Mouse (Mus musculus) forebrain, embryonic 11.5 days (tissue): ENCODE data around the gene Hba-a2. TPM values are rescaled to one million over a fixed set of nuclear protein-coding genes. Genes with fewer than 3 reads are reported as not detected.
A peak's percentile ranks its signal among the peaks of the same experiment; 100 is the strongest.
"Not testable (repeated sequence)": the region's sequence is repeated elsewhere in the genome, so short reads cannot be mapped to it uniquely, and the experiment has no call there.

Experiments used
- ATAC-seq: fragments of 200-750 bp; cut with Nextera tagmentation; replicated peaks from 2 replicates; pipeline ENCODE4 v1.8.0; 2017; ENCODE audit warnings: moderate TSS enrichment; ENCODE audit not compliant: low FRiP score
- DNase-seq: peaks from one replicate; pipeline ENCODE4 v3.0.0-alpha.2; 2017; ENCODE audit warnings: low spot score
- H3K27ac ChIP-seq: fragments of 300-500 bp; sonication (generic); 2 replicates; pipeline ENCODE4 v1.5.1; 2014; ENCODE audit warnings: low read depth, low read length
- H3K27me3 ChIP-seq: fragments of 300-500 bp; sonication (generic); 2 replicates; pipeline ENCODE4 v1.6.1; 2014; ENCODE audit warnings: mild to moderate bottlenecking, low read length, mixed read lengths; ENCODE audit not compliant: control insufficient read depth, insufficient read depth
- H3K36me3 ChIP-seq: fragments of 300-500 bp; sonication (generic); 2 replicates; pipeline ENCODE4 v1.6.1; 2014; ENCODE audit warnings: mild to moderate bottlenecking, low read length, moderate library complexity, mixed read lengths; ENCODE audit not compliant: control insufficient read depth, insufficient read depth
- H3K4me1 ChIP-seq: fragments of 300-500 bp; sonication (generic); replicated peaks from 2 replicates; pipeline ENCODE4 v1.6.1; 2014; ENCODE audit warnings: low read length, mixed read lengths; ENCODE audit not compliant: control insufficient read depth, insufficient read depth
- H3K4me2 ChIP-seq: fragments of 300-500 bp; sonication (generic); 2 replicates; pipeline ENCODE4 v1.6.1; 2014; ENCODE audit warnings: low read depth, mild to moderate bottlenecking, low read length, moderate library complexity, mixed read lengths; ENCODE audit not compliant: severe bottlenecking
- H3K4me3 ChIP-seq: fragments of 300-500 bp; sonication (generic); 2 replicates; pipeline ENCODE4 v1.5.1; 2014; ENCODE audit warnings: low read depth, low read length
- H3K9ac ChIP-seq: fragments of 300-500 bp; sonication (generic); 2 replicates; pipeline ENCODE4 v1.6.1; 2014; ENCODE audit warnings: low read length
- H3K9me3 ChIP-seq: fragments of 300-500 bp; sonication (generic); 2 replicates; pipeline ENCODE4 v1.6.1; 2016; ENCODE audit warnings: low read length, mixed read lengths; ENCODE audit not compliant: control insufficient read depth
- WGBS: fragments of 180-500 bp; shearing (Covaris S2); extraction: QIAGEN DNeasy Blood & Tissue Kit; methylation state at CpG from one replicate; pipeline ENCODE4 v1.1.7; 2014; 5-methylcytosine and 5-hydroxymethylcytosine counted together
- polyA plus RNA-seq: library from polyadenylated mRNA; unstranded; fragments of >200 nt; fragmentation: Nextera tagmentation; extraction: Ambion mirVana; gene quantifications from 2 replicates; pipeline ENCODE4 v1.2.1, GENCODE M21; 2014

Gene Hba-a2
- 5,773 and 5,896 TPM in 2 replicates for polyA plus RNA-seq

DNA sequence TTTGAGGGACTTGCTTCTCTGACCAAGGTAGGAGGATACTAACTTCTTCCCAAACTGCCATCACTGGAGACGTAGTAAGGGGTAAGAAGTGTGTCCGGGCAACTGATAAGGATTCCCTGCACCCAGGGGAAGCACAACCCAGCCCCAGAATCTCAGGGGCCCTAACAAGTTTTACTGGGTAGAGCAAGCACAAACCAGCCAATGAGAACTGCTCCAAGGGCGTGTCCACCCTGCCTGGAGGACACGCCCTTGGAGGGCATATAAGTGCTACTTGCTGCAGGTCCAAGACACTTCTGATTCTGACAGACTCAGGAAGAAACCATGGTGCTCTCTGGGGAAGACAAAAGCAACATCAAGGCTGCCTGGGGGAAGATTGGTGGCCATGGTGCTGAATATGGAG is at the start of gene Hba-a2:
Gene Hba-a2 (plus strand): TSS at position 287 of the 400 bp plus-strand sequence.
- H3K9me3 ChIP-seq, H3K9ac ChIP-seq, H3K27ac ChIP-seq, H3K36me3 ChIP-seq, H3K27me3 ChIP-seq, H3K4me3 ChIP-seq, DNase-seq, H3K4me1 ChIP-seq, H3K4me2 ChIP-seq, ATAC-seq: not testable (repeated sequence)
- WGBS: no CpG with 5 or more reads among the region's 4 CpGs

DNA sequence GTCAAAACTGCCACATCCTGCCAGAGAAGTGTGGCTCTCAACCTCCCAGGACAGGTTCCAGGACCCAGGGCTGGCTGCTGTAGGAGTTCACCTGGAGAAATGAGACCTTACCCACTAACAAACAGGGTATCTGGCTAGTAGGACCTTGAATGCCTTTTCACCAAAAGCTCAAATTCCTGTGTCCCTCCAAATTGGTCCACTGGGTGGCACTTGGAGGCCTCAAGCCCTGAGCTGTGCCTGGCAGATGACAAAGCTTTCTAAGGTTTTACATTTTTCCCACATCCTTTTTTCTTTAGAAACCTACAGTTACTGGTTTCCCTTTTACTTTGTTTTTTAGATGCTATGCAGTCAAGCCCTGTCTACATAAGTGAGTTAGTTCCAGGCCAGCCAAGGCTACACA is 49.2 kb upstream of the Hba-a2 start:
- DNase-seq: no peak
- Histone ChIP-seq H3K27me3 (no peaks in the 10 kb centered on the region), H3K27ac (no peak overlapping the region), H3K36me3 (no peaks in the 10 kb centered on the region; the same call in 1 of the 2 replicates), H3K9me3 (no peaks in the 10 kb centered on the region), H3K4me1 (no peaks in the 10 kb centered on the region), H3K4me3 (no peak overlapping the region), H3K4me2 (no peak overlapping the region), H3K9ac (no peak overlapping the region)
- no peak for ATAC-seq

DNA sequence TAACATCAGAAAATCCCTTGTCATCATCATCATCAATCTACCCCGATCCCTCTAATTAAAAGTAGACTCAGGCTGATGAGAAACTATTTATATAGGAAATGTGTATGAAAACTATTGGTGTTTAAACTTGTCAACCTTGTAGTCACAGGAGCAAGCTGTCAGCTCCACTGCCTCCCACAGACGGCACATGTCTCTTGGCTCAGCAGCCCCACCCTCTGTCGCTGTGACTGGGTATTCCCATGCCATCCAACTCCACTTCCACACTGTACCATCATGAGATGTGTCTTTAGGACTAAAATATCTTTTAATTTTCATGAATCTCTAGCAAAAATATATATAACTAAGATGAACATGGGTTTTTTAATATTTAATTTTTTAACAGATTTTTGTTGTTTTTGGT is 47.9 kb upstream of the Hba-a2 start:
- no peaks in the 10 kb centered on the region for H3K9me3 ChIP-seq
- no peak overlapping the region for H3K9ac ChIP-seq
- 98% methylated on average over 3 of the region's 3 CpGs for WGBS
- H3K27me3 ChIP-seq: no peaks in the 10 kb centered on the region
- no peak for ATAC-seq
- H3K4me2 ChIP-seq: no peak overlapping the region
- no peaks in the 10 kb centered on the region; the same call in 1 of the 2 replicates for H3K36me3 ChIP-seq
- H3K4me3 ChIP-seq: no peak overlapping the region
- no peak overlapping the region for H3K27ac ChIP-seq
- no peak for DNase-seq
- no peaks in the 10 kb centered on the region for H3K4me1 ChIP-seq

DNA sequence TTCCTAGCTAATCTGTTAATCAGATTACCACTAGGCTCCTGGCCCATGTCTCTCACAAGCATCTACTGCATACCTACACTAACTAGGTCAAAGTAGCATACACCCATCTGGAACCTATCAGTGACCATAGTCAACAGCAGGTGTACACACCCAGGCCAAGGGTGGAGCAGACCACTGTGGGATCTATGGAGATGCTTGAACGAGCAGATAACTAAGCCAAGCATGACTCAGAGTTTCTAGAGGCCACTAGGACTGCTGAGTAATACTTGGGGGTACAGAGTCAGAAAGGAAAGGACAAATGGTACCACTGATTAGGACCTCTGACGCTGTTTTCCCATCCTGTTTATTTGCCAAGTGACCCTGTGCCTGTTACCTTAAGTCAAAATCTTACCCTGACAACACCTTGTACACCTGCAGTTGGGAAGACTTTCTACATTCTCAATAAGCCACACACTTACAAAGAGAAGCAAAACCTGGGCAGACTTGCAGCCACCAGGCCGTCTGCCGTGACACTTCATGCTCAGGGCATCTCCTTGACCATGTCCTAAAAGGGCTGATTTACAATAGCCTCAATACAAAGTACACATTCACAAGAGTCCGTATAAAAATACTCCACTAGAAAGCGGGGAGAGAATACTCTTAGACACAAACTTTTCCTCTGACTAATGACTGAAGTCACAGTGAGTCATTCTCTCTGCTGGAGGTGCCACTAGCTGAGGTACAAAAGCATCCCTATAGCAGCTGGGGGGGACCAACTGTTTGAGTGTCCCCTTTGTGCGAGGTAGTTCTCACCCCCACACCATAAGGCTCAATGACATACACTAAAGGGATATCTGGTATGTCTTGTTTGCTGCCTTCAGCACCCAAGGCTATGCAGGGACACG is 45.2 kb upstream of the Hba-a2 start:
- DNase-seq (no peak), ATAC-seq (no peak)
- peak overlapping the region; percentile 2; the same call in 1 of the 2 replicates for H3K27ac ChIP-seq
- 86% methylated on average over 8 of the region's 8 CpGs for WGBS
- no peak overlapping the region for H3K9ac ChIP-seq
- H3K4me2 ChIP-seq: no peak overlapping the region
- H3K27me3 ChIP-seq: no peaks in the 10 kb centered on the region
- H3K4me1 ChIP-seq: no peaks in the 10 kb centered on the region
- no peaks in the 10 kb centered on the region for H3K9me3 ChIP-seq
- no peak overlapping the region for H3K4me3 ChIP-seq
- H3K36me3 ChIP-seq: no peaks in the 10 kb centered on the region; the same call in 1 of the 2 replicates

DNA sequence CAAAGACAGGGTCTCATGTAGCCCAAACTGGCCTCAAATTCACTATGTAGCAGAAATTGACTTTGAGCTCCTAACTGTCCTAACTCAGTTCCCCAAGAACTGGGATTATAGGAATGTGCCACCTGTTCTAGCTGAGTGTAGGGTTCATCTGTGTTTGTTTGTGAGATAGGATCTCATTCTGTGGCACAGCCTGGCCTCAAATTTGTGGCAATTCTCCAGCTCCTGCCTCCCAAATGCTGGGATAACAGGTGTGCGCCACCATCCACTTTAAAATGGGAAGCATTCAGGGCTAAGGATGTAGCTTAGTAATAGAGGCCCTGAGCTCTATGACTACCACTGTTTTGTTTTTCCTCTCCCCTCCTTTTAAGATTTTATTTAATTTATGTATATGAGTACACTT is 43.2 kb upstream of the Hba-a2 start:
- Histone ChIP-seq H3K27me3 (no peaks in the 10 kb centered on the region), H3K9ac (no peak overlapping the region), H3K4me2 (no peak overlapping the region), H3K27ac (no peak overlapping the region), H3K4me3 (no peak overlapping the region), H3K4me1 (no peaks in the 10 kb centered on the region), H3K36me3 (no peaks in the 10 kb centered on the region; the same call in 1 of the 2 replicates), H3K9me3 (no peaks in the 10 kb centered on the region)
- 100% methylated on average over 1 of the region's 1 CpGs for WGBS
- ATAC-seq (no peak), DNase-seq (no peak)

DNA sequence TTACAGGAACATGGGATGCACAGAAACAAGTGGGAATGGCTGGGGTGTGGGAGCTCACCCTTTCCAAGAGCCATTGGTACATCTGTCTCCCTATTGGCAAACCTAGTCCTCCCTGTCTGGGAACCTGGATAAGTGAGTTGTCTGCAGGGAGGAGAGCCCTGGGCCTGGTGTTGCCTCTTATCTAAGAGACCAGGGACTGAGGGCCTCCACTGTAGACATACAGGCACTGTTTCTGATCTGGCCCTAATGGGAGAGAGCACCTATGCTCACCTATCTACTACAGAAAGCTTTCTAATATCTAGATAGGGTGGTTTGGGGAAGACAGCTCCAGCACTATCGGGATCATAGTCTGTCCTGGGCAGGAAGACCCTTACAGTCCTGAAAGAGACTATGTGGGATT is 40.1 kb upstream of the Hba-a2 start:
- ATAC-seq (no peak), DNase-seq (no peak)
- Histone ChIP-seq H3K9ac (no peak overlapping the region), H3K4me2 (no peak overlapping the region), H3K9me3 (no peaks in the 10 kb centered on the region), H3K4me3 (no peak overlapping the region), H3K36me3 (no peaks in the 10 kb centered on the region), H3K27ac (no peak overlapping the region), H3K27me3 (no peaks in the 10 kb centered on the region), H3K4me1 (no peaks in the 10 kb centered on the region)
- WGBS: 96% methylated on average over 1 of the region's 1 CpGs

DNA sequence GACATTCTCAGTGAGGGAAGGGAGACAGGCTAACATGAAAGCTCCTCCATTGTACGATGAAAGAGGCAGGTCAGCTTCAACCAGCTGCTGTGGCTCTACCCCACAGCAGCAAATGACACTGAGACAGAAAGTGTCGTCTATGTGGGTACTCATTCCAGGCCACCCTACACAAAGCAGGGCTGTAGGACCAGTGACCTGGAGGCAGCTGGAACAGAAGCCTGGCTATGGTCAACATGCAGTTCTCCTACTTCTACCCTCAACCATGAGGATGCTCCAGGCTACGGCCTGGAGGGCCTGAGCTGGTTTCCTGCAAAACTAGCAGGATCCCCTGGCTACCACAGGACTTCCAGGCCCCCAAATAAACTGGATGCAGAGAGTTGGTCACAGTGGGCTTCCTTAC is 39.7 kb upstream of the Hba-a2 start:
- Histone ChIP-seq H3K27ac (no peak overlapping the region), H3K4me1 (no peaks in the 10 kb centered on the region), H3K4me3 (no peak overlapping the region), H3K9ac (no peak overlapping the region), H3K9me3 (no peaks in the 10 kb centered on the region), H3K36me3 (no peaks in the 10 kb centered on the region), H3K4me2 (no peak overlapping the region), H3K27me3 (no peaks in the 10 kb centered on the region)
- DNase-seq (no peak), ATAC-seq (no peak)
- WGBS: 85% methylated on average over 3 of the region's 3 CpGs

DNA sequence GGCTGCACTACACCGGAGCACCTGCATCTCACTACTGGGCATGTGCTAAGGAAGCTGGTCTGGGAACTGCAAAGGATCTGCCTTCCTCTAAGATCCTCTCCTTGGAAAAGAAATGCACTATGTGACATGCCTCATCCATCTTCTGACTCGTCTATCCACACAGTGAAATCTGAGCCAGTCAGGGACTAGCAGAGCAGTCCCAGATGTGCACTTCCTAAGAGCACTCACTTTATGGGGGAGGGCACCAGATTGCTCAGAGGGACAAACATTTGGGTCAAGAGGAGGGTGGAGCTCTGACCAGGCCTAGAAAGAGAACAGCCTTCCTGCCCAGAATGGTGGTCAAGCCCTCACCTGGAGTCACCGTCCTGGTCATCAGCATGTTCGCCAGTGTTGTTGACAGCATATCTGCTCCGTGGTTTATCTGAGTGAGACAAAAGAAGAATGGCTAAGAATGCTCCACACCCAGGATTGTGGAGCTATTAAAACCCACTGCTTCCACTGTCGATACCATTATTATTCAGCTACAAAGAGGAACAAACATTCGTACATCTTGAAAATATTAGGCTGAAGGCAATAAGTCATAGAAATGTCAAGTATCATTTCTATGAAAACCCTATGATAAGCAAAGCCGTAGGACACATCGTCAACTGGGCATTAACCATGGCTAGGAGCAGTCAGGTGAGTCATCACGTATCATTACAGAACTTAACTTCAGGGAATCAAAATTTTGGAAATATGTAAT is 33.4 kb upstream of the Hba-a2 start:
- ATAC-seq: no peak
- Histone ChIP-seq H3K27ac (no peak overlapping the region), H3K36me3 (no peaks in the 10 kb centered on the region), H3K4me3 (no peak overlapping the region), H3K4me1 (no peaks in the 10 kb centered on the region), H3K4me2 (no peak overlapping the region), H3K9me3 (no peaks in the 10 kb centered on the region), H3K27me3 (no peaks in the 10 kb centered on the region), H3K9ac (no peak overlapping the region)
- 91% methylated on average over 10 of the region's 10 CpGs for WGBS
- DNase-seq: no peak
